Mouse (Mus musculus) forebrain, embryonic 10.5 days (tissue): Measurements from ENCODE around the gene Isl1. TPM values are rescaled to one million over a fixed set of nuclear protein-coding genes. Genes with fewer than 3 reads are reported as not detected.

ENCODE experiments used
- DNase-seq: peaks from one replicate; pipeline ENCODE4 v3.0.0-alpha.2; 2017; ENCODE audit warnings: low spot score; ENCODE audit errors: extremely low spot score
- H3K27ac ChIP-seq: fragments of 300-500 bp; sonication (generic); 2 replicates; pipeline ENCODE4 v1.5.1; 2016; ENCODE audit warnings: mild to moderate bottlenecking
- H3K27me3 ChIP-seq: fragments of 300-500 bp; sonication (generic); 2 replicates; pipeline ENCODE4 v1.6.1; 2016; ENCODE audit warnings: mild to moderate bottlenecking; ENCODE audit not compliant: poor library complexity, severe bottlenecking
- H3K36me3 ChIP-seq: fragments of 300-500 bp; sonication (generic); replicated peaks from 2 replicates; pipeline ENCODE4 v1.6.1; 2016; ENCODE audit warnings: mild to moderate bottlenecking, moderate library complexity
- H3K4me1 ChIP-seq: fragments of 300-500 bp; sonication (generic); 2 replicates; pipeline ENCODE4 v1.6.1; 2016
- H3K4me3 ChIP-seq: fragments of 300-500 bp; sonication (generic); 2 replicates; pipeline ENCODE4 v1.5.1; 2016; ENCODE audit warnings: mild to moderate bottlenecking, moderate library complexity
- H3K9me3 ChIP-seq: fragments of 300-500 bp; sonication (generic); 2 replicates; pipeline ENCODE4 v1.6.1; 2016; ENCODE audit warnings: mild to moderate bottlenecking, moderate library complexity
- WGBS: fragments of 180-500 bp; shearing (Covaris S2); methylation state at CpG from one replicate; pipeline ENCODE4 v1.1.7; 2016; 5-methylcytosine and 5-hydroxymethylcytosine counted together
- polyA plus RNA-seq: library from polyadenylated mRNA; unstranded; fragments of >200 nt; fragmentation: Nextera tagmentation; extraction: Ambion mirVana; gene quantifications from 2 replicates; pipeline ENCODE4 v1.2.1, GENCODE M21; 2016

Gene Isl1
- polyA plus RNA-seq, 1 experiment from 2014 or later = 9.6 TPM

DNA sequence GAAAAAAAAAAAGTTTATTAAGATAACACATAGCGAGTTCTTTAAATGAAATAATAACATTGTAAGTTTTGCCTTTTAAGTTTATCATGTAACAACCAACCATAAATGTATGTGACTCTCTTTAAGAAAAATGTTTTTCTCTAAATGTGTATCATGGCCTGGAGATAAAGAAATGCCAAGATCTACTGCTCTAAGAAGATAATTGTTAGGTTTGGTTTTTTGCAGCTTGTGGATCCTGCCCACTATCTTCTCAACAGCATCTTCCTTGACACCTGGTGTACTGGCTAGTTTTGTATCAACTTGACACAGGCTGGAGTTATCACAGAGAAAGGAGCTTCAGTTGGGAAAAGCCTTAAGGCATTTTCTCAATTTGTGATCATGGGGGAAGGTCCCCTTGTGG lies 19.8 kb downstream of the Isl1 start:
- WGBS = 91% methylated on average over 1 of the region's 1 CpGs
- H3K4me3 ChIP-seq = no peak overlapping the region
- peaks cover 50% of the 10 kb centered on the region for H3K27me3 ChIP-seq
- H3K36me3 ChIP-seq = no peaks in the 10 kb centered on the region
- no peaks in the 10 kb centered on the region for H3K9me3 ChIP-seq
- H3K4me1 ChIP-seq = peaks cover 15% of the 10 kb centered on the region
- no peak for DNase-seq
- no peak overlapping the region for H3K27ac ChIP-seq

DNA sequence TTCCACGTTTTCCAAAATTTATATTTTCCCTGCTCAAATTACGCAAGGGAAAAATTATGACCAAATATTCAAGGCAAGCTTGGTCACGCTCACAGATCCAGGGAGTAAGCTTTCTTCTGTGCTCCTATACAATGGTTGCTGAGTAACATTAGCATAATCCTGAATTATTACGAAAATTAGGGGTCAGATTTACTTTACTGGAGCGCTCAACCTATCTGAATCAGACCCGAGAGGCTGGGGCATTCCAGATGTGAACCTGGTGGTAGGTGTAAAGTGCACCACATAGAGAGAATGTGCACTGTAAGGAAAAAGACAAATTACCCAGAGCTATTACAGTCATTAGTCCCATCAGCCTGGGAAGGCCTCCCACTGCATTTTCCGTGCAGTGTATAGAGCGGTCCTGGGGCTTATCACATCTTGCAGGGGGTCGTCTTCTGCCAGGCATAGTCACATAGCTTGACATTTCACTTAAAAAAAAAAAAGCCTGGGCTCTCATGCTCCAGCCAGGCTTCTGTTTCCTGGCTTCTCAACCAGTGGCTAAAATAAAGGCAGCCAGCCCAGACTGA lies 30.2 kb downstream of the Isl1 start:
- no peaks in the 10 kb centered on the region for H3K36me3 ChIP-seq
- no peak overlapping the region for H3K27ac ChIP-seq
- no peak for DNase-seq
- no peaks in the 10 kb centered on the region for H3K27me3 ChIP-seq
- no peak overlapping the region for H3K4me3 ChIP-seq
- 73% methylated on average over 9 of the region's 9 CpGs for WGBS
- no peaks in the 10 kb centered on the region for H3K9me3 ChIP-seq
- no peaks in the 10 kb centered on the region; the same call in 1 of the 2 replicates for H3K4me1 ChIP-seq
